Mouse (Mus musculus) cerebellum, adult 2 months (tissue): Measurements from ENCODE around the gene Meis2.

Source experiments
- CTCF ChIP-seq: fragments of 200-500 bp; IDR thresholded peaks from 2 replicates; pipeline ENCODE4 v1.5.1; 2011; ENCODE audit warnings: low read depth, mild to moderate bottlenecking, control low read depth, low read length, moderate library complexity, borderline replicate concordance; ENCODE audit not compliant: insufficient read depth
- POLR2A ChIP-seq: fragments of 200-500 bp; IDR thresholded peaks from 2 replicates; pipeline ENCODE4 v1.6.1; 2011; ENCODE audit warnings: low read length, control low read depth, borderline replicate concordance; ENCODE audit not compliant: insufficient read depth

- no peak for TF ChIP-seq CTCF
- TF ChIP-seq POLR2A = no peak
Measured at GRCm38 (mm10) chr2:115984487-115984886, 81.2 kb downstream of the Meis2 start.
